Mouse (Mus musculus): ENCODE results near the gene Tomm40l. TPM values are rescaled to one million over a fixed set of nuclear protein-coding genes. Genes with fewer than 3 reads are reported as not detected.

Tomm40l gene
- polyA plus RNA-seq, 1 experiment from 2014 or later: 26.4 TPM

GRCm38 (mm10) chr1:171189046-171189445 is 33.3 kb downstream of the Tomm40l start:
- 32% methylated on average over 8 of the region's 8 CpGs for WGBS
- ATAC-seq (ENCODE audit: insufficient number of reproducible peaks, low FRiP score, low TSS enrichment, low read depth): no peak

GRCm38 (mm10) chr1:171187851-171188700 is 34.2 kb downstream of the Tomm40l start:
- Histone ChIP-seq H3K4me2 (ENCODE audit: low read depth, severe bottlenecking) (no peak overlapping the region), H3K27ac (replicated peaks; ENCODE audit: low read depth, low read length) (no peak overlapping the region), H3K9ac (ENCODE audit: low read length) (no peak overlapping the region), H3K36me3 (ENCODE audit: control insufficient read depth, insufficient read depth, low read length) (no peaks in the 10 kb centered on the region), H3K4me1 (ENCODE audit: control insufficient read depth, insufficient read depth, low read length) (peaks cover 13% of the 10 kb centered on the region), H3K9me3 (ENCODE audit: control insufficient read depth, low read length) (no peaks in the 10 kb centered on the region), H3K27me3 (ENCODE audit: control insufficient read depth, insufficient read depth, low read length) (peaks cover 5% of the 10 kb centered on the region), H3K4me3 (ENCODE audit: low read depth, low read length) (no peak overlapping the region)
- DNase-seq (ENCODE audit: low spot score) (no peak), ATAC-seq (ENCODE audit: insufficient number of reproducible peaks, low FRiP score, low TSS enrichment, low read depth) (no peak)
- 65% methylated on average over 13 of the region's 13 CpGs for WGBS

More at GRCm38 (mm10) chr1:171189046-171189445, 33.3 kb downstream of the Tomm40l start:
- H3K4me1 ChIP-seq (ENCODE audit: control insufficient read depth, insufficient read depth, low read length): peaks cover 21% of the 10 kb centered on the region
- H3K4me2 ChIP-seq (ENCODE audit: low read depth, severe bottlenecking): no peak overlapping the region
- H3K9ac ChIP-seq (ENCODE audit: low read length): no peak overlapping the region
- DNase-seq (ENCODE audit: low spot score): no peak
- H3K27me3 ChIP-seq (ENCODE audit: control insufficient read depth, insufficient read depth, low read length): peaks cover 13% of the 10 kb centered on the region
- H3K9me3 ChIP-seq (ENCODE audit: control insufficient read depth, low read length): no peaks in the 10 kb centered on the region
- H3K27ac ChIP-seq (replicated peaks; ENCODE audit: low read depth, low read length): no peak overlapping the region
- no peaks in the 10 kb centered on the region for H3K36me3 ChIP-seq (ENCODE audit: control insufficient read depth, insufficient read depth, low read length)
- H3K4me3 ChIP-seq (ENCODE audit: low read depth, low read length): no peak overlapping the region

GRCm38 (mm10) chr1:171185655-171186054 is 36.7 kb downstream of the Tomm40l start:
- ATAC-seq (ENCODE audit: insufficient number of reproducible peaks, low FRiP score, low TSS enrichment, low read depth) (no peak), DNase-seq (ENCODE audit: low spot score) (no peak)
- Histone ChIP-seq H3K4me3 (ENCODE audit: low read depth, low read length) (no peak overlapping the region), H3K9ac (ENCODE audit: low read length) (no peak overlapping the region), H3K9me3 (ENCODE audit: control insufficient read depth, low read length) (no peaks in the 10 kb centered on the region), H3K27ac (replicated peaks; ENCODE audit: low read depth, low read length) (no peak overlapping the region), H3K4me2 (ENCODE audit: low read depth, severe bottlenecking) (no peak overlapping the region), H3K36me3 (ENCODE audit: control insufficient read depth, insufficient read depth, low read length) (no peaks in the 10 kb centered on the region), H3K27me3 (ENCODE audit: control insufficient read depth, insufficient read depth, low read length) (no peaks in the 10 kb centered on the region), H3K4me1 (ENCODE audit: control insufficient read depth, insufficient read depth, low read length) (peaks cover 9% of the 10 kb centered on the region; the same call in 1 of the 2 replicates)
- 51% methylated on average over 8 of the region's 8 CpGs for WGBS

GRCm38 (mm10) chr1:171184314-171184713 is 38.0 kb downstream of the Tomm40l start:
- Histone ChIP-seq H3K9me3 (ENCODE audit: control insufficient read depth, low read length) (no peaks in the 10 kb centered on the region), H3K4me1 (ENCODE audit: control insufficient read depth, insufficient read depth, low read length) (peaks cover 8% of the 10 kb centered on the region; the same call in 1 of the 2 replicates), H3K4me2 (ENCODE audit: low read depth, severe bottlenecking) (no peak overlapping the region), H3K9ac (ENCODE audit: low read length) (no peak overlapping the region), H3K4me3 (ENCODE audit: low read depth, low read length) (no peak overlapping the region), H3K27me3 (ENCODE audit: control insufficient read depth, insufficient read depth, low read length) (no peaks in the 10 kb centered on the region), H3K27ac (replicated peaks; ENCODE audit: low read depth, low read length) (no peak overlapping the region), H3K36me3 (ENCODE audit: control insufficient read depth, insufficient read depth, low read length) (no peaks in the 10 kb centered on the region)
- WGBS: 90% methylated on average over 7 of the region's 7 CpGs
- ATAC-seq (ENCODE audit: insufficient number of reproducible peaks, low FRiP score, low TSS enrichment, low read depth) (no peak), DNase-seq (ENCODE audit: low spot score) (no peak)

GRCm38 (mm10) chr1:171183620-171184019 is 38.7 kb downstream of the Tomm40l start:
- Histone ChIP-seq H3K36me3 (ENCODE audit: control insufficient read depth, insufficient read depth, low read length) (no peaks in the 10 kb centered on the region), H3K4me3 (ENCODE audit: low read depth, low read length) (no peak overlapping the region), H3K9me3 (ENCODE audit: control insufficient read depth, low read length) (no peaks in the 10 kb centered on the region), H3K9ac (ENCODE audit: low read length) (no peak overlapping the region), H3K27me3 (ENCODE audit: control insufficient read depth, insufficient read depth, low read length) (no peaks in the 10 kb centered on the region), H3K27ac (replicated peaks; ENCODE audit: low read depth, low read length) (no peak overlapping the region), H3K4me2 (ENCODE audit: low read depth, severe bottlenecking) (no peak overlapping the region), H3K4me1 (ENCODE audit: control insufficient read depth, insufficient read depth, low read length) (0 out of 2 replicates have a peak, but pooled peaks cover 2% of the 10 kb centered on the region)
- 71% methylated on average over 3 of the region's 3 CpGs for WGBS
- ATAC-seq (ENCODE audit: insufficient number of reproducible peaks, low FRiP score, low TSS enrichment, low read depth) (no peak), DNase-seq (ENCODE audit: low spot score) (no peak)

GRCm38 (mm10) chr1:171183025-171183424 is 39.3 kb downstream of the Tomm40l start:
- H3K36me3 ChIP-seq (ENCODE audit: control insufficient read depth, insufficient read depth, low read length): no peaks in the 10 kb centered on the region
- ATAC-seq (ENCODE audit: insufficient number of reproducible peaks, low FRiP score, low TSS enrichment, low read depth) (no peak), DNase-seq (ENCODE audit: low spot score) (no peak)
- no peak overlapping the region for H3K4me2 ChIP-seq (ENCODE audit: low read depth, severe bottlenecking)
- H3K4me3 ChIP-seq (ENCODE audit: low read depth, low read length): no peak overlapping the region
- no peaks in the 10 kb centered on the region for H3K4me1 ChIP-seq (ENCODE audit: control insufficient read depth, insufficient read depth, low read length)
- H3K27me3 ChIP-seq (ENCODE audit: control insufficient read depth, insufficient read depth, low read length): no peaks in the 10 kb centered on the region
- no peak overlapping the region for H3K27ac ChIP-seq (replicated peaks; ENCODE audit: low read depth, low read length)
- H3K9ac ChIP-seq (ENCODE audit: low read length): no peak overlapping the region
- WGBS: 81% methylated on average over 3 of the region's 3 CpGs
- no peaks in the 10 kb centered on the region for H3K9me3 ChIP-seq (ENCODE audit: control insufficient read depth, low read length)

- no peaks in the 10 kb centered on the region for H3K36me3 ChIP-seq (ENCODE audit: control insufficient read depth, insufficient read depth, low read length)
- H3K27ac ChIP-seq (replicated peaks; ENCODE audit: low read depth, low read length): no peak overlapping the region
- WGBS: 78% methylated on average over 5 of the region's 5 CpGs
- no peaks in the 10 kb centered on the region for H3K4me1 ChIP-seq (ENCODE audit: control insufficient read depth, insufficient read depth, low read length)
- H3K9me3 ChIP-seq (ENCODE audit: control insufficient read depth, low read length): no peaks in the 10 kb centered on the region
- H3K4me2 ChIP-seq (ENCODE audit: low read depth, severe bottlenecking): no peak overlapping the region
- DNase-seq (ENCODE audit: low spot score): no peak
- no peak for ATAC-seq (ENCODE audit: insufficient number of reproducible peaks, low FRiP score, low TSS enrichment, low read depth)
- no peak overlapping the region for H3K9ac ChIP-seq (ENCODE audit: low read length)
- H3K27me3 ChIP-seq (ENCODE audit: control insufficient read depth, insufficient read depth, low read length): no peaks in the 10 kb centered on the region
- H3K4me3 ChIP-seq (ENCODE audit: low read depth, low read length): no peak overlapping the region
Observed at GRCm38 (mm10) chr1:171179487-171180171, 42.7 kb downstream of the Tomm40l start.

GRCm38 (mm10) chr1:171172779-171173178 is 49.5 kb downstream of the Tomm40l start:
- no peaks in the 10 kb centered on the region for H3K27me3 ChIP-seq (ENCODE audit: control insufficient read depth, insufficient read depth, low read length)
- no peak overlapping the region for H3K27ac ChIP-seq (replicated peaks; ENCODE audit: low read depth, low read length)
- 95% methylated on average over 8 of the region's 8 CpGs for WGBS

More at GRCm38 (mm10) chr1:171172779-171173178, 49.5 kb downstream of the Tomm40l start:
- Histone ChIP-seq H3K9ac (ENCODE audit: low read length) (no peak overlapping the region), H3K9me3 (ENCODE audit: control insufficient read depth, low read length) (no peaks in the 10 kb centered on the region), H3K4me3 (ENCODE audit: low read depth, low read length) (no peak overlapping the region), H3K4me1 (ENCODE audit: control insufficient read depth, insufficient read depth, low read length) (no peaks in the 10 kb centered on the region), H3K4me2 (ENCODE audit: low read depth, severe bottlenecking) (no peak overlapping the region), H3K36me3 (ENCODE audit: control insufficient read depth, insufficient read depth, low read length) (no peaks in the 10 kb centered on the region)
- DNase-seq (ENCODE audit: low spot score): no peak
- ATAC-seq (ENCODE audit: insufficient number of reproducible peaks, low FRiP score, low TSS enrichment, low read depth): no peak

All from limb, embryonic 11.5 days (tissue).